In the genomic region with DNA sequence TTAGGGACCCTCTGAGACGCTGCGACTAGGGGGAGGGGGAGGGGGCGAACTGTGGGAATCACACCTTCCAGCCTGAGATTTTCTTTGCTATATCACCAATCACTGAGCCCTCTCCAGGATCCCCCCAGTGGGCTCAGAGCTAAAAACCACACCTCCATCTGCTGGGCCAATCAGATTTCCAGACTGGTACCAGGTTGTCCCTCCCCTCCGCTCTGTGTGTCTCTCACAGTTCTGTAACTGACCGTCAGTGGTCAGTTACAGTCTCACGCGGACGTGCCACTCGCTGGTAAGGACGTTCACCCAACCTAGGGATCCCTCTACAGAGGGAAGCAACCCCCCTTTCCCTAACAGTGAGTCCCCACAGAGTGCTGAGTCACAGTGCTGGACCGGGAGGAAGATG, we compare ENCODE assay signal across 14 mouse cellular contexts.
A peak's percentile ranks its signal among the peaks of the same experiment; 100 is the strongest.
DNase-seq lines count a peak whose midpoint lies in the region; ATAC-seq and TF ChIP-seq lines count a peak whose summit lies in the region.
"Had no signal": no experiment of that assay in that cellular context is flagged by ENCODE, and none has a peak within 500 bp of the region (broad histone marks: within the 10 kb centered on the region; RNA-seq: fewer than 3 reads in every experiment).

No protein-coding gene starts in this region.

- H3K27me3 ChIP-seq in hindbrain, embryonic 12.5 days, result no peaks in the 10 kb centered on the region
- H3K27me3 ChIP-seq in hindbrain, embryonic 10.5 days (ENCODE audit: insufficient read depth, poor library complexity, severe bottlenecking), result no peaks in the 10 kb centered on the region
- no peaks in the 10 kb centered on the region for H3K27me3 ChIP-seq in testis, adult 2 months (ENCODE audit: control insufficient read depth, insufficient read depth, low read length)
- no peaks in the 10 kb centered on the region for H3K27me3 ChIP-seq in hindbrain, embryonic 14.5 days (ENCODE audit: control insufficient read depth, insufficient read depth, low read length)

- no peak overlapping the region for H3K9ac ChIP-seq in hindbrain, embryonic 12.5 days
- no peak overlapping the region for H3K9ac ChIP-seq in hindbrain, embryonic 14.5 days

- H3K9me3 ChIP-seq in hindbrain, embryonic 12.5 days (replicated peaks), result no peaks in the 10 kb centered on the region
- no peaks in the 10 kb centered on the region for H3K9me3 ChIP-seq in hindbrain, embryonic 10.5 days
- no peaks in the 10 kb centered on the region for H3K9me3 ChIP-seq in hindbrain, embryonic 14.5 days (ENCODE audit: control insufficient read depth, low read length)

- intact Hi-C loops in left cerebral cortex, postnatal 25 days (cut with DNase I), result loop anchor here (5.0 kb wide), 3 partner anchors 110 to 215 kb away; partner anchors contain the start of gene Hunk

- TF ChIP-seq POLR2A in testis, adult 2 months (IDR thresholded peaks at IDR 0.05; ENCODE audit: control insufficient read depth, low read depth, low read length), result peak; percentile 96

- ATAC-seq in hindbrain, embryonic 12.5 days (ENCODE audit: low FRiP score), result 0 out of 2 replicates have a peak, but pooled peaks have one; percentile 19
- ATAC-seq in hindbrain, embryonic 14.5 days (ENCODE audit: low FRiP score), result 0 out of 2 replicates have a peak, but pooled peaks have one; percentile 15

- DNase-seq in hindbrain, embryonic 10.5 days (ENCODE audit: low spot score), result no peak
- no peak for DNase-seq in testis, postnatal 10 days (ENCODE audit: low spot score)
- DNase-seq in hindbrain, embryonic 14.5 days (ENCODE audit: low spot score), result no peak
- DNase-seq in cerebellum, postnatal 14 days, result no peak
- DNase-seq in left cerebral cortex, postnatal 25 days (ENCODE audit: low spot score in 2 of 2), result no peak
- DNase-seq in left cerebral cortex, adult 9 months (ENCODE audit: low spot score in 2 of 2), result no peak
- DNase-seq: adrenal gland, postnatal 10 days; layer of hippocampus, postnatal 36 days; lung, postnatal 14 days; right cerebral cortex, postnatal 14 days; thymus, postnatal 25 days had no signal

- peaks cover 10% of the 10 kb centered on the region for H3K4me1 ChIP-seq in hindbrain, embryonic 12.5 days
- peaks cover 13% of the 10 kb centered on the region for H3K4me1 ChIP-seq in hindbrain, embryonic 10.5 days (replicated peaks)
- H3K4me1 ChIP-seq in testis, adult 2 months (ENCODE audit: control insufficient read depth, insufficient read depth, low read length), result peaks cover 18% of the 10 kb centered on the region
- no peaks in the 10 kb centered on the region for H3K4me1 ChIP-seq in hindbrain, embryonic 14.5 days (replicated peaks; ENCODE audit: control insufficient read depth, insufficient read depth, low read length)

- H3K4me2 ChIP-seq in hindbrain, embryonic 12.5 days (replicated peaks), result no peak overlapping the region
- no peak overlapping the region for H3K4me2 ChIP-seq in hindbrain, embryonic 14.5 days (replicated peaks)
- H3K4me2 ChIP-seq: liver, embryonic 11.5 days had no signal

- H3K27ac ChIP-seq in hindbrain, embryonic 12.5 days, result no peak overlapping the region
- H3K27ac ChIP-seq in hindbrain, embryonic 10.5 days, result no peak overlapping the region
- peak overlapping the region; percentile 91 for H3K27ac ChIP-seq in testis, adult 2 months (ENCODE audit: control insufficient read depth, insufficient read depth, low read depth, low read length)
- H3K27ac ChIP-seq in hindbrain, embryonic 14.5 days, result no peak overlapping the region

- TF ChIP-seq CTCF in testis, adult 2 months (IDR thresholded peaks at IDR 0.05; ENCODE audit: control insufficient read depth, insufficient read depth, insufficient replicate concordance, low read depth, low read length), result no peak

- H3K36me3 ChIP-seq in hindbrain, embryonic 12.5 days, result peaks cover 33% of the 10 kb centered on the region
- peaks cover 88% of the 10 kb centered on the region for H3K36me3 ChIP-seq in hindbrain, embryonic 10.5 days
- peaks cover 4% of the 10 kb centered on the region for H3K36me3 ChIP-seq in testis, adult 2 months (ENCODE audit: control insufficient read depth, insufficient read depth, low read length)
- peaks cover 35% of the 10 kb centered on the region for H3K36me3 ChIP-seq in hindbrain, embryonic 14.5 days (replicated peaks; ENCODE audit: control insufficient read depth, insufficient read depth)

- WGBS in hindbrain, embryonic 12.5 days, result 31% methylated on average over 11 of the region's 11 CpGs
- 34% methylated on average over 11 of the region's 11 CpGs for WGBS in hindbrain, embryonic 10.5 days
- WGBS in hindbrain, embryonic 14.5 days, result 32% methylated on average over 11 of the region's 11 CpGs

- H3K4me3 ChIP-seq in hindbrain, embryonic 12.5 days, result no peak overlapping the region
- no peak overlapping the region for H3K4me3 ChIP-seq in hindbrain, embryonic 10.5 days
- H3K4me3 ChIP-seq in testis, adult 2 months (ENCODE audit: control insufficient read depth, low read depth, low read length), result peak overlapping the region; percentile 97
- H3K4me3 ChIP-seq in hindbrain, embryonic 14.5 days (replicated peaks; ENCODE audit: low read length), result no peak overlapping the region
